Mouse (Mus musculus) embryonic facial prominence, embryonic 15.5 days (tissue): ENCODE measurements around the gene Ikbke. TPM values are rescaled to one million over a fixed set of nuclear protein-coding genes. Genes with fewer than 3 reads are reported as not detected.
"Not testable (repeated sequence)": the region's sequence is repeated elsewhere in the genome, so short reads cannot be mapped to it uniquely, and the experiment has no call there.

Experiments used
- ATAC-seq: fragments of 200-750 bp; cut with Nextera tagmentation; 2 replicates; pipeline ENCODE4 v1.8.0; 2017; ENCODE audit warnings: low read depth, moderate TSS enrichment; ENCODE audit not compliant: insufficient number of reproducible peaks, low FRiP score, low TSS enrichment
- H3K27ac ChIP-seq: fragments of 300-500 bp; sonication (generic); replicated peaks from 2 replicates; pipeline ENCODE4 v1.5.1; 2015; ENCODE audit warnings: mild to moderate bottlenecking, inconsistent platforms
- H3K27me3 ChIP-seq: fragments of 300-500 bp; sonication (generic); 2 replicates; pipeline ENCODE4 v1.6.1; 2015; ENCODE audit warnings: inconsistent platforms
- H3K36me3 ChIP-seq: fragments of 300-500 bp; sonication (generic); 2 replicates; pipeline ENCODE4 v1.6.1; 2015; ENCODE audit warnings: mild to moderate bottlenecking, inconsistent platforms
- H3K4me1 ChIP-seq: fragments of 300-500 bp; sonication (generic); 2 replicates; pipeline ENCODE4 v1.6.1; 2015; ENCODE audit warnings: inconsistent platforms
- H3K4me2 ChIP-seq: fragments of 300-500 bp; sonication (generic); replicated peaks from 2 replicates; pipeline ENCODE4 v1.6.1; 2015; ENCODE audit warnings: mild to moderate bottlenecking, inconsistent platforms
- H3K4me3 ChIP-seq: fragments of 300-500 bp; sonication (generic); replicated peaks from 2 replicates; pipeline ENCODE4 v1.5.1; 2015; ENCODE audit warnings: mild to moderate bottlenecking, inconsistent platforms
- H3K9ac ChIP-seq: fragments of 300-500 bp; sonication (generic); 2 replicates; pipeline ENCODE4 v1.6.1; 2015; ENCODE audit warnings: inconsistent platforms
- H3K9me3 ChIP-seq: fragments of 300-500 bp; sonication (generic); replicated peaks from 2 replicates; pipeline ENCODE4 v1.6.1; 2016; ENCODE audit warnings: inconsistent platforms
- WGBS: fragments of 180-500 bp; shearing (Covaris S2); methylation state at CpG from one replicate; pipeline ENCODE4 v1.1.7; 2015; 5-methylcytosine and 5-hydroxymethylcytosine counted together
- polyA plus RNA-seq: library from polyadenylated mRNA; unstranded; fragments of >200 nt; fragmentation: Nextera tagmentation; extraction: Ambion mirVana; gene quantifications from 2 replicates; pipeline ENCODE4 v1.2.1, GENCODE M21; 2015

Ikbke gene
- polyA plus RNA-seq, 1 experiment from 2014 or later, result 7.7 TPM

- H3K9me3 ChIP-seq, result no peaks in the 10 kb centered on the region
- 69% methylated on average over 10 of the region's 10 CpGs for WGBS
- H3K27me3 ChIP-seq, result 0 out of 2 replicates have a peak, but pooled peaks cover 5% of the 10 kb centered on the region
- no peak for ATAC-seq
- H3K4me2 ChIP-seq, result no peak overlapping the region
- no peak overlapping the region for H3K27ac ChIP-seq
- no peak overlapping the region for H3K9ac ChIP-seq
- H3K4me1 ChIP-seq, result no peaks in the 10 kb centered on the region
- H3K36me3 ChIP-seq, result no peaks in the 10 kb centered on the region
- no peak overlapping the region for H3K4me3 ChIP-seq
Observed at GRCm38 (mm10) chr1:131259632-131260308, 19.6 kb downstream of the Ikbke start.

GRCm38 (mm10) chr1:131257288-131257687, 22.1 kb downstream of the Ikbke start:
- Histone ChIP-seq H3K4me1 (0 out of 2 replicates have a peak, but pooled peaks cover under 1% of the 10 kb centered on the region), H3K9ac (no peak overlapping the region), H3K36me3 (no peaks in the 10 kb centered on the region), H3K4me2 (no peak overlapping the region), H3K4me3 (no peak overlapping the region), H3K27me3 (0 out of 2 replicates have a peak, but pooled peaks cover 5% of the 10 kb centered on the region), H3K27ac (no peak overlapping the region), H3K9me3 (no peaks in the 10 kb centered on the region)
- ATAC-seq, result no peak
- WGBS, result 74% methylated on average over 6 of the region's 6 CpGs

DNA sequence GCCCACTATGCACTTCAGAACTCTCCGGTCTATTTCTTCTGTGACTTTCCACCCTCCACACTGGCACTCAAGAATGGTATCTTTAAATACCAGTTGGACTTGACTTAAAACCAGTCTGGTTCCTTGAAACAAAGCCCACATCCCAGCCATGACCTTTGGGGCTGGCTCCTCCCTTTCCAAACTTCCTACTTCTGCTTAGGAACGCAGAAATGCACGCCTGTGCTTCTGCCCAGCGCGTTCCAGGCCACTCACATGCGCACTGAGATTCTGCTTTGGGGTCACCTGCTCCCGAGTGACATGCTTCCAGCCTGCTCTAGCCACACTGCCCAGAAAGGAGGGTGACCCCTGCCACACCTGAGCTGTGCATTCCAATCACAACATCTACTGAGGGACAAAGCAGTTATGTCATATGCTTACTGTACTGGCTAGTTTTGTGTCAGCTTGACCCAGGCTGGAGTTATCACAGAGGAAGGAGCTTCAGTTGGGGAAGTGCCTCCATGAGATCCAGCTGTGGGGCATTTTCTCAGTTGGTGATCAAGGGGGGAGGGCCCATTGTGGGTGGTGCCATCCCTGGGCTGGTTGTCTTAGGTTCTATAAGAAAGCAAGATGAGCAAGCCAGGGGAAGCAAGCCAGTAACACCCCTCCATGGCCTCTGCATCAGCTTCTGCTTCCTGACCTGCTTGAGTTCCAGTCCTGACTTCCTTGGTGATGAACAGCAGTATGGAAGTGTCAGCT, 26.7 kb downstream of the Ikbke start:
- WGBS, result 80% methylated on average over 7 of the region's 7 CpGs
- H3K27me3 ChIP-seq, ATAC-seq, H3K4me1 ChIP-seq, H3K9ac ChIP-seq, H3K9me3 ChIP-seq, H3K27ac ChIP-seq, H3K4me3 ChIP-seq, H3K36me3 ChIP-seq, H3K4me2 ChIP-seq: not testable (repeated sequence)

GRCm38 (mm10) chr1:131246433-131247395, 32.7 kb downstream of the Ikbke start:
- no peak overlapping the region for H3K27ac ChIP-seq
- H3K4me3 ChIP-seq, result 0 out of 2 replicates have a peak overlapping the region, but pooled peaks have one; percentile 13
- H3K36me3 ChIP-seq, result no peaks in the 10 kb centered on the region
- peaks cover 34% of the 10 kb centered on the region for H3K4me1 ChIP-seq
- H3K9ac ChIP-seq, result no peak overlapping the region
- no peak for ATAC-seq
- peaks cover 40% of the 10 kb centered on the region for H3K27me3 ChIP-seq
- H3K4me2 ChIP-seq, result peak overlapping the region; percentile 99
- H3K9me3 ChIP-seq, result no peaks in the 10 kb centered on the region
- WGBS, result 8% methylated on average over 7 of the region's 7 CpGs

DNA sequence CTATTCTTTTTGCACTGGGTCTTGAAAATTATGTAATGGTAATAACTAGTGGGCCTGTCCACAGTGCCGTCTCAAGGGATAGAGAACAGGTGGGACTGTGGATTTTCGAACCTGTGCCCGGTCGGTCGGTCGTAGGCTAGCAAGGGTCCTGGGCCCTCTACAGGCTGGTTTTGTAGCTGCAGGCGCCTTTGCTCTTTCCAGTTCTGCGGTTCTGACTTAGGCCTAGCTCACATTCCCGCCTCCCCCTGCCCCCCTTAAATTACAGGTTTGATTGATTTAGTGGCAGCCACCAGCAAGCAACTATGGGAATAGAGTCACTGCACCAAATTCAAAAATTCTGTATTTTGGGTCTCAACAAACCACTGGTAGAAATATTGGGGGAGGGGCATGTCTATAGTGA, 33.5 kb downstream of the Ikbke start:
- peaks cover 34% of the 10 kb centered on the region for H3K4me1 ChIP-seq
- no peak overlapping the region for H3K27ac ChIP-seq
- peak; percentile 22; the same call in 1 of the 2 replicates for ATAC-seq
- H3K27me3 ChIP-seq, result peaks cover 40% of the 10 kb centered on the region
- WGBS, result 4% methylated on average over 9 of the region's 9 CpGs
- no peaks in the 10 kb centered on the region for H3K36me3 ChIP-seq
- no peak overlapping the region for H3K9ac ChIP-seq
- H3K4me2 ChIP-seq, result peak overlapping the region; percentile 99
- no peaks in the 10 kb centered on the region for H3K9me3 ChIP-seq
- peak overlapping the region; percentile 61 for H3K4me3 ChIP-seq

- peak within 1 kb of the TSS; percentile 44 for H3K9ac ChIP-seq
- peak within 1 kb of the TSS; percentile 61 for H3K4me3 ChIP-seq
- peak within 1 kb of the TSS; percentile 99 for H3K4me2 ChIP-seq
- no peaks in the 10 kb centered on the region for H3K36me3 ChIP-seq
- no peak within 1 kb of the TSS for H3K27ac ChIP-seq
- 0 out of 2 replicates have a peak, but pooled peaks have one; percentile 9 for ATAC-seq
- peaks cover 40% of the 10 kb centered on the region for H3K27me3 ChIP-seq
- H3K9me3 ChIP-seq, result no peaks in the 10 kb centered on the region
- peaks cover 34% of the 10 kb centered on the region for H3K4me1 ChIP-seq
- WGBS, result 1% methylated on average over 60 of the region's 60 CpGs
Observed at GRCm38 (mm10) chr1:131245089-131245856, 34.1 kb downstream of the Ikbke start, which contains the start of gene Rassf5. Rassf5 (minus strand) TSS chr1:131245258.

DNA sequence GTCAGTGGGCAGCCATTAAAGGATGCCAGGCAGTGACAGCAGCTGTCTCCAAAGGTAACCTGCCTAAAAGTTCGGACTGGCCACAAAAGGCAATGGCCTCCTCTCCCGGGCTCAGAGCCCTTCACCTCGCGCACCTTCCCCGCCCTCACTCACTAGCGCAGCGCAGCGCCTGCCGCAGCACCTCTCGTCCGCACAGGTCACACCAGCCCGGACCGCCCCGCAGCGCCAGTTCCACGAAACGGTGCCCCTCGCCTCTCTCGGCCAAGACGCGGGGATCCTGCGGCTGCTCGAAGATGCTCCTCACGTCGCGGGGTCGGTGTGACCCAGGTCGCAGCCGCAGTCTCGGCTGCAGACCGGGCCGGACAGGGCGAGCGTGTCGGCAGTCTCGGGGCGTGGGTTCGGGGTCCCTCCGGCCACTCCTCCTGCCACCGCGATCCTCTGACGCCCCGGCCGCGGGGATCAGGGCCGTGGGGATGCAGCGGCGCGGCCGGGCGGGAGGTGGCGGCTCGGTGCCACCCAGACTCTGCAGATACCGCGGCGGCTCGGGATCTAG, 34.8 kb downstream of the Ikbke start:
- peak overlapping the region; percentile 61 for H3K4me3 ChIP-seq
- peaks cover 40% of the 10 kb centered on the region for H3K27me3 ChIP-seq
- 2% methylated on average over 57 of the region's 57 CpGs for WGBS
- H3K4me2 ChIP-seq, result peak overlapping the region; percentile 99
- no peak overlapping the region for H3K27ac ChIP-seq
- H3K36me3 ChIP-seq, result no peaks in the 10 kb centered on the region
- no peaks in the 10 kb centered on the region for H3K9me3 ChIP-seq
- peaks cover 34% of the 10 kb centered on the region for H3K4me1 ChIP-seq
- peak overlapping the region; percentile 44 for H3K9ac ChIP-seq
- 0 out of 2 replicates have a peak, but pooled peaks have one; percentile 41 for ATAC-seq

DNA sequence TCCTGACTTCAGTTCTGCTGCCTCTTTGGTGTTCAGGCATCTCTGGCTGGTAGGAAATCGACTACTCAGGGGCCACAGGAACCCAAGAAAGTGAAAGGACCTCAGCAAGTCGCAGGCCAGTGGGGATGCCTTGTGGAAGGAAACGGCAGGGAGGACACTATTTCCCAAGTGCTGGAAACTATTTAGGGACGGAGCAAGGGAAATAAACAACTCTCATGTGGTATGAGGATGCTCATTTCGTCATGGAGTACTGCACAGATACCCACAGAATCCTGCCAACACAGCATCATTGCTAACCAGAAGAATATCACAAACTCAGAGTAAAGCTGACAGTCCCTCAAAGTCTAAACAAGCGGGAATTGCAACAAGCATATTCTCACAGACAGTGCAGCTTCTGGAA, 36.5 kb downstream of the Ikbke start:
- WGBS, result 42% methylated on average over 6 of the region's 6 CpGs
- no peaks in the 10 kb centered on the region for H3K36me3 ChIP-seq
- no peak overlapping the region for H3K9ac ChIP-seq
- H3K4me2 ChIP-seq, result no peak overlapping the region
- H3K9me3 ChIP-seq, result no peaks in the 10 kb centered on the region
- no peak overlapping the region for H3K4me3 ChIP-seq
- no peak for ATAC-seq
- peaks cover 44% of the 10 kb centered on the region for H3K4me1 ChIP-seq
- no peak overlapping the region for H3K27ac ChIP-seq
- H3K27me3 ChIP-seq, result peaks cover 40% of the 10 kb centered on the region

- H3K27ac ChIP-seq, result no peak overlapping the region
- no peak overlapping the region for H3K4me2 ChIP-seq
- no peak for ATAC-seq
- peaks cover 23% of the 10 kb centered on the region for H3K27me3 ChIP-seq
- no peak overlapping the region for H3K4me3 ChIP-seq
- 61% methylated on average over 12 of the region's 12 CpGs for WGBS
- peaks cover 35% of the 10 kb centered on the region for H3K4me1 ChIP-seq
- H3K9me3 ChIP-seq, result no peaks in the 10 kb centered on the region
- H3K9ac ChIP-seq, result no peak overlapping the region
- no peaks in the 10 kb centered on the region for H3K36me3 ChIP-seq
Observed at GRCm38 (mm10) chr1:131239576-131240193, 39.7 kb downstream of the Ikbke start.

DNA sequence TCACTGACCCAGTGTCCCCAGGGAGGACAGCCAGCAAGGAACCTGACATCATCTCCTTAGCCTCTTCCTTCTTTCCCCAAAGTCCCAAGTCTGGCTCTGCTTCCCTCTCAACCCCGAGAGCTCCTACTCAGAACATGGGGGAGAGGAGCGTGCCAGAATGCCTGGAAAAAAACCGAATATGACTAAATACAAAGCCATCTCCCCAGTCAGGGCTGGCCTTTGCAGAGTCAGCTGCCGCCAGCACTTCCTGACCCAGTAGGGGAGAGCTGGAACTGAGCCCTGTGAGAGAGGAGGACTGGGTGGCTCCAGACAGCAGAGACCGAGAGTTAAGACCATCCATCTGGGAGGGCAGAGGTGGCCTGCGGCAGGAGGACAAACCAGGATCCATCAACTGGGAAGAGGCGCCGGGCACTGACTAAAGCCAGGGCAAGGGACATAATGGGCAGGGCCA, 40.5 kb downstream of the Ikbke start:
- Histone ChIP-seq H3K9me3 (no peaks in the 10 kb centered on the region), H3K4me1 (peaks cover 32% of the 10 kb centered on the region), H3K4me2 (no peak overlapping the region), H3K27me3 (peaks cover 16% of the 10 kb centered on the region), H3K4me3 (no peak overlapping the region), H3K27ac (0 out of 2 replicates have a peak overlapping the region, but pooled peaks have one; percentile 13), H3K9ac (no peak overlapping the region), H3K36me3 (no peaks in the 10 kb centered on the region)
- no peak for ATAC-seq
- 50% methylated on average over 8 of the region's 8 CpGs for WGBS
